Mouse (Mus musculus) neural tube, embryonic 11.5 days (tissue): ENCODE data around the gene Nr6a1. TPM values are rescaled to one million over a fixed set of nuclear protein-coding genes. Genes with fewer than 3 reads are reported as not detected.

Source experiments
- ATAC-seq: fragments of 200-750 bp; cut with Nextera tagmentation; 2 replicates; pipeline ENCODE4 v1.8.0; 2017; ENCODE audit warnings: moderate number of reproducible peaks, mild to moderate bottlenecking, moderate TSS enrichment, moderate library complexity; ENCODE audit not compliant: insufficient read depth, low FRiP score, low TSS enrichment
- DNase-seq: peaks from one replicate; pipeline ENCODE4 v3.0.0-alpha.2; 2015; ENCODE audit warnings: low spot score
- H3K27ac ChIP-seq: fragments of 300-500 bp; sonication (generic); 2 replicates; pipeline ENCODE4 v1.5.1; 2014; ENCODE audit warnings: low read depth, mild to moderate bottlenecking, low read length
- H3K27me3 ChIP-seq: fragments of 300-500 bp; sonication (generic); 2 replicates; pipeline ENCODE4 v1.6.1; 2014; ENCODE audit warnings: mild to moderate bottlenecking, low read length, mixed read lengths; ENCODE audit not compliant: control insufficient read depth, insufficient read depth
- H3K36me3 ChIP-seq: fragments of 300-500 bp; sonication (generic); 2 replicates; pipeline ENCODE4 v1.6.1; 2014; ENCODE audit warnings: mild to moderate bottlenecking, low read length, moderate library complexity, mixed read lengths; ENCODE audit not compliant: control insufficient read depth, insufficient read depth
- H3K4me1 ChIP-seq: fragments of 300-500 bp; sonication (generic); 2 replicates; pipeline ENCODE4 v1.6.1; 2014; ENCODE audit warnings: low read length, mixed read lengths; ENCODE audit not compliant: control insufficient read depth, insufficient read depth
- H3K4me2 ChIP-seq: fragments of 300-500 bp; sonication (generic); 2 replicates; pipeline ENCODE4 v1.6.1; 2014; ENCODE audit warnings: low read depth, mild to moderate bottlenecking, moderate library complexity
- H3K4me3 ChIP-seq: fragments of 300-500 bp; sonication (generic); 2 replicates; pipeline ENCODE4 v1.5.1; 2014; ENCODE audit warnings: low read depth, low read length
- H3K9ac ChIP-seq: fragments of 300-500 bp; sonication (generic); 2 replicates; pipeline ENCODE4 v1.6.1; 2014; ENCODE audit warnings: mild to moderate bottlenecking, low read length
- H3K9me3 ChIP-seq: fragments of 300-500 bp; sonication (generic); 2 replicates; pipeline ENCODE4 v1.6.1; 2016; ENCODE audit warnings: low read length; ENCODE audit not compliant: control insufficient read depth
- WGBS: fragments of 180-500 bp; shearing (Covaris S2); extraction: QIAGEN DNeasy Blood & Tissue Kit; methylation state at CpG from one replicate; pipeline ENCODE4 v1.1.7; 2014; 5-methylcytosine and 5-hydroxymethylcytosine counted together
- polyA plus RNA-seq: library from polyadenylated mRNA; unstranded; fragments of >200 nt; fragmentation: Nextera tagmentation; extraction: Ambion mirVana; gene quantifications from 2 replicates; pipeline ENCODE4 v1.2.1, GENCODE M21; 2014

The Nr6a1 gene
- polyA plus RNA-seq, 1 experiment from 2014 or later = 6.4 TPM

GRCm38 (mm10) chr2:38824791-38825768 lies 102.4 kb downstream of the Nr6a1 start:
- H3K4me3 ChIP-seq = peak overlapping the region; percentile 48
- H3K27ac ChIP-seq = peak overlapping the region; percentile 97
- no peaks in the 10 kb centered on the region for H3K36me3 ChIP-seq
- H3K4me1 ChIP-seq = no peaks in the 10 kb centered on the region; the same call in 1 of the 2 replicates
- H3K27me3 ChIP-seq = no peaks in the 10 kb centered on the region
- peak; percentile 79 for DNase-seq
- 6% methylated on average over 15 of the region's 15 CpGs for WGBS
- H3K4me2 ChIP-seq = peak overlapping the region; percentile 63
- peak; percentile 47 for ATAC-seq
- no peaks in the 10 kb centered on the region for H3K9me3 ChIP-seq
- H3K9ac ChIP-seq = peak overlapping the region; percentile 71

- ATAC-seq = peak; percentile 87
- peak overlapping the region; percentile 48 for H3K4me3 ChIP-seq
- peak overlapping the region; percentile 79 for H3K9ac ChIP-seq
- no peaks in the 10 kb centered on the region; the same call in 1 of the 2 replicates for H3K4me1 ChIP-seq
- DNase-seq = peak; percentile 90
- H3K4me2 ChIP-seq = peak overlapping the region; percentile 51
- no peaks in the 10 kb centered on the region for H3K9me3 ChIP-seq
- no peaks in the 10 kb centered on the region for H3K36me3 ChIP-seq
- H3K27me3 ChIP-seq = no peaks in the 10 kb centered on the region
- WGBS = 5% methylated on average over 12 of the region's 12 CpGs
- H3K27ac ChIP-seq = peak overlapping the region; percentile 97
Measured at GRCm38 (mm10) chr2:38823912-38824583, 103.4 kb downstream of the Nr6a1 start.

- no peaks in the 10 kb centered on the region for H3K9me3 ChIP-seq
- ATAC-seq (no peak), DNase-seq (no peak)
- H3K4me2 ChIP-seq = peak overlapping the region; percentile 51
- peak overlapping the region; percentile 48 for H3K4me3 ChIP-seq
- no peaks in the 10 kb centered on the region; the same call in 1 of the 2 replicates for H3K4me1 ChIP-seq
- H3K9ac ChIP-seq = peak overlapping the region; percentile 79
- no peaks in the 10 kb centered on the region for H3K27me3 ChIP-seq
- WGBS = 19% methylated on average over 8 of the region's 8 CpGs
- no peaks in the 10 kb centered on the region for H3K36me3 ChIP-seq
- peak overlapping the region; percentile 97 for H3K27ac ChIP-seq
Measured at GRCm38 (mm10) chr2:38823406-38823805, 104.1 kb downstream of the Nr6a1 start.

- Histone ChIP-seq H3K9me3 (no peaks in the 10 kb centered on the region), H3K4me1 (no peaks in the 10 kb centered on the region; the same call in 1 of the 2 replicates), H3K4me2 (peak overlapping the region; percentile 51), H3K27me3 (no peaks in the 10 kb centered on the region), H3K9ac (peak overlapping the region; percentile 79), H3K27ac (peak overlapping the region; percentile 97), H3K36me3 (no peaks in the 10 kb centered on the region), H3K4me3 (peak overlapping the region; percentile 48)
- DNase-seq = peak; percentile 87
- ATAC-seq = peak; percentile 94
- WGBS = 5% methylated on average over 6 of the region's 6 CpGs
Measured at GRCm38 (mm10) chr2:38822995-38823394, 104.5 kb downstream of the Nr6a1 start.

GRCm38 (mm10) chr2:38817487-38817886 lies 110.0 kb downstream of the Nr6a1 start:
- 77% methylated on average over 4 of the region's 4 CpGs for WGBS
- no peak for ATAC-seq

GRCm38 (mm10) chr2:38797087-38797624 lies 130.3 kb downstream of the Nr6a1 start:
- WGBS = 38% methylated on average over 3 of the region's 3 CpGs
- peak; percentile 65 for DNase-seq
- H3K4me3 ChIP-seq = no peak overlapping the region

More at GRCm38 (mm10) chr2:38817487-38817886, 110.0 kb downstream of the Nr6a1 start:
- Histone ChIP-seq H3K27me3 (no peaks in the 10 kb centered on the region), H3K9me3 (no peaks in the 10 kb centered on the region), H3K4me2 (no peak overlapping the region), H3K9ac (no peak overlapping the region), H3K4me1 (no peaks in the 10 kb centered on the region; the same call in 1 of the 2 replicates), H3K27ac (no peak overlapping the region), H3K36me3 (no peaks in the 10 kb centered on the region), H3K4me3 (no peak overlapping the region)
- no peak for DNase-seq

GRCm38 (mm10) chr2:38787338-38787737 lies 140.2 kb downstream of the Nr6a1 start:
- no peak for DNase-seq
- peaks cover 8% of the 10 kb centered on the region; the same call in 1 of the 2 replicates for H3K4me1 ChIP-seq
- no peak overlapping the region for H3K27ac ChIP-seq
- ATAC-seq = no peak
- H3K4me3 ChIP-seq = no peak overlapping the region
- WGBS = 64% methylated on average over 4 of the region's 4 CpGs
- H3K9ac ChIP-seq = no peak overlapping the region
- H3K27me3 ChIP-seq = no peaks in the 10 kb centered on the region
- no peaks in the 10 kb centered on the region for H3K36me3 ChIP-seq
- no peaks in the 10 kb centered on the region for H3K9me3 ChIP-seq
- no peak overlapping the region for H3K4me2 ChIP-seq

More at GRCm38 (mm10) chr2:38797087-38797624, 130.3 kb downstream of the Nr6a1 start:
- peak; percentile 27; the same call in 1 of the 2 replicates for ATAC-seq
- no peaks in the 10 kb centered on the region for H3K4me1 ChIP-seq
- no peaks in the 10 kb centered on the region for H3K36me3 ChIP-seq
- no peak overlapping the region for H3K4me2 ChIP-seq
- no peaks in the 10 kb centered on the region for H3K9me3 ChIP-seq
- H3K9ac ChIP-seq = no peak overlapping the region
- no peaks in the 10 kb centered on the region for H3K27me3 ChIP-seq
- H3K27ac ChIP-seq = no peak overlapping the region

GRCm38 (mm10) chr2:38786216-38786960 lies 141.1 kb downstream of the Nr6a1 start:
- Histone ChIP-seq H3K4me1 (peaks cover 15% of the 10 kb centered on the region), H3K9me3 (no peaks in the 10 kb centered on the region), H3K27me3 (no peaks in the 10 kb centered on the region), H3K27ac (no peak overlapping the region), H3K9ac (no peak overlapping the region), H3K36me3 (no peaks in the 10 kb centered on the region), H3K4me2 (no peak overlapping the region), H3K4me3 (no peak overlapping the region)
- ATAC-seq = no peak
- WGBS = 43% methylated on average over 5 of the region's 5 CpGs
- DNase-seq = no peak
